Mouse (Mus musculus) embryonic fibroblast, embryonic 13.5 days (primary cell): Measurements from ENCODE around the gene Xpo5.

Source experiments
- CTCF ChIP-seq: IDR thresholded peaks from 2 replicates; pipeline ENCODE4 v1.5.1; 2011; ENCODE audit warnings: mild to moderate bottlenecking, control low read depth, low read length, moderate library complexity, borderline replicate concordance; ENCODE audit not compliant: insufficient read depth
- POLR2A ChIP-seq: IDR thresholded peaks from 2 replicates; pipeline ENCODE4 v1.6.1; 2011; ENCODE audit warnings: low read depth, mild to moderate bottlenecking, control low read depth, low read length, moderate library complexity

- TF ChIP-seq CTCF (no peak), POLR2A (no peak)
Measured at GRCm38 (mm10) chr17:46157131-46157530, 45.5 kb upstream of the Xpo5 start.
